Mouse (Mus musculus) stomach, embryonic 16.5 days (tissue): ENCODE data around the gene Mien1. TPM values are rescaled to one million over a fixed set of nuclear protein-coding genes. Genes with fewer than 3 reads are reported as not detected.
A peak's percentile ranks its signal among the peaks of the same experiment; 100 is the strongest.

ENCODE experiments used
- ATAC-seq: fragments of 200-750 bp; cut with Nextera tagmentation; 2 replicates; pipeline ENCODE4 v1.8.0; 2017; ENCODE audit warnings: moderate number of reproducible peaks, moderate TSS enrichment; ENCODE audit not compliant: insufficient read depth, low FRiP score
- H3K27ac ChIP-seq: fragments of 300-500 bp; sonication (generic); 2 replicates; pipeline ENCODE4 v1.5.1; 2014; ENCODE audit warnings: low read length
- H3K27me3 ChIP-seq: fragments of 300-500 bp; sonication (generic); 2 replicates; pipeline ENCODE4 v1.6.1; 2014; ENCODE audit warnings: low read length, control low read depth, mixed read lengths; ENCODE audit not compliant: control insufficient read depth, insufficient read depth
- H3K36me3 ChIP-seq: fragments of 300-500 bp; sonication (generic); 2 replicates; pipeline ENCODE4 v1.6.1; 2014; ENCODE audit warnings: low read length; ENCODE audit not compliant: control insufficient read depth, insufficient read depth
- H3K4me1 ChIP-seq: fragments of 300-500 bp; sonication (generic); 2 replicates; pipeline ENCODE4 v1.6.1; 2014; ENCODE audit warnings: low read length, control low read depth, mixed read lengths; ENCODE audit not compliant: control insufficient read depth, insufficient read depth
- H3K4me2 ChIP-seq: fragments of 300-500 bp; sonication (generic); 2 replicates; pipeline ENCODE4 v1.6.1; 2014; ENCODE audit warnings: low read depth, low read length, mixed read lengths
- H3K4me3 ChIP-seq: fragments of 300-500 bp; sonication (generic); replicated peaks from 2 replicates; pipeline ENCODE4 v1.5.1; 2014; ENCODE audit warnings: mild to moderate bottlenecking, low read length
- H3K9ac ChIP-seq: fragments of 300-500 bp; sonication (generic); 2 replicates; pipeline ENCODE4 v1.6.1; 2014; ENCODE audit warnings: low read length
- H3K9me3 ChIP-seq: fragments of 300-500 bp; sonication (generic); replicated peaks from 2 replicates; pipeline ENCODE4 v1.6.1; 2016; ENCODE audit warnings: low read length, control low read depth; ENCODE audit not compliant: control insufficient read depth
- WGBS: fragments of 180-500 bp; shearing (Covaris S2); extraction: QIAGEN DNeasy Blood & Tissue Kit; methylation state at CpG from one replicate; pipeline ENCODE4 v1.1.7; 2014; 5-methylcytosine and 5-hydroxymethylcytosine counted together
- polyA plus RNA-seq: library from polyadenylated mRNA; unstranded; fragments of >200 nt; fragmentation: Nextera tagmentation; extraction: Ambion mirVana; gene quantifications from 2 replicates; pipeline ENCODE4 v1.2.1, GENCODE M21; 2015

Mien1 gene
- polyA plus RNA-seq, 1 experiment from 2014 or later: 157 TPM

GRCm38 (mm10) chr11:98463911-98464310 is 25.1 kb upstream of the Mien1 start:
- H3K27ac ChIP-seq: no peak overlapping the region
- ATAC-seq: no peak
- no peak overlapping the region for H3K9ac ChIP-seq
- H3K27me3 ChIP-seq: peaks cover 6% of the 10 kb centered on the region
- H3K9me3 ChIP-seq: no peaks in the 10 kb centered on the region
- 74% methylated on average over 9 of the region's 9 CpGs for WGBS
- no peaks in the 10 kb centered on the region for H3K4me1 ChIP-seq
- no peak overlapping the region for H3K4me3 ChIP-seq
- no peak overlapping the region for H3K4me2 ChIP-seq
- H3K36me3 ChIP-seq: no peaks in the 10 kb centered on the region

- WGBS: 87% methylated on average over 6 of the region's 6 CpGs
Measured at GRCm38 (mm10) chr11:98462255-98462654, 23.5 kb upstream of the Mien1 start.

GRCm38 (mm10) chr11:98461109-98461720 is 22.4 kb upstream of the Mien1 start:
- H3K36me3 ChIP-seq: no peaks in the 10 kb centered on the region
- ATAC-seq: no peak
- no peaks in the 10 kb centered on the region for H3K9me3 ChIP-seq
- no peak overlapping the region for H3K9ac ChIP-seq
- H3K4me1 ChIP-seq: no peaks in the 10 kb centered on the region
- no peak overlapping the region for H3K27ac ChIP-seq
- peaks cover 6% of the 10 kb centered on the region for H3K27me3 ChIP-seq
- no peak overlapping the region for H3K4me2 ChIP-seq
- 51% methylated on average over 5 of the region's 6 CpGs for WGBS
- no peak overlapping the region for H3K4me3 ChIP-seq

More at GRCm38 (mm10) chr11:98462255-98462654, 23.5 kb upstream of the Mien1 start:
- Histone ChIP-seq H3K9ac (no peak overlapping the region), H3K27ac (no peak overlapping the region), H3K4me3 (no peak overlapping the region), H3K4me1 (no peaks in the 10 kb centered on the region), H3K27me3 (peaks cover 6% of the 10 kb centered on the region), H3K36me3 (no peaks in the 10 kb centered on the region), H3K9me3 (no peaks in the 10 kb centered on the region), H3K4me2 (no peak overlapping the region)
- no peak for ATAC-seq

- Histone ChIP-seq H3K4me2 (no peak overlapping the region), H3K4me1 (no peaks in the 10 kb centered on the region), H3K27me3 (peaks cover 6% of the 10 kb centered on the region), H3K9me3 (no peaks in the 10 kb centered on the region), H3K27ac (no peak overlapping the region), H3K36me3 (no peaks in the 10 kb centered on the region; the same call in 1 of the 2 replicates), H3K4me3 (no peak overlapping the region), H3K9ac (no peak overlapping the region)
- 83% methylated on average over 9 of the region's 9 CpGs for WGBS
- no peak for ATAC-seq
Measured at GRCm38 (mm10) chr11:98459860-98460259, 21.1 kb upstream of the Mien1 start.

GRCm38 (mm10) chr11:98459071-98459741 is 20.4 kb upstream of the Mien1 start:
- WGBS: 19% methylated on average over 11 of the region's 11 CpGs

GRCm38 (mm10) chr11:98458121-98458990 is 19.6 kb upstream of the Mien1 start:
- ATAC-seq: no peak
- Histone ChIP-seq H3K36me3 (peaks cover 1% of the 10 kb centered on the region; the same call in 1 of the 2 replicates), H3K4me1 (no peaks in the 10 kb centered on the region), H3K9ac (peak overlapping the region; percentile 75), H3K9me3 (no peaks in the 10 kb centered on the region), H3K4me3 (peak overlapping the region; percentile 66), H3K4me2 (peak overlapping the region; percentile 88), H3K27ac (no peak overlapping the region), H3K27me3 (peaks cover 6% of the 10 kb centered on the region)
- 3% methylated on average over 29 of the region's 30 CpGs for WGBS

More at GRCm38 (mm10) chr11:98459071-98459741, 20.4 kb upstream of the Mien1 start:
- Histone ChIP-seq H3K9ac (no peak overlapping the region), H3K27me3 (peaks cover 6% of the 10 kb centered on the region), H3K4me2 (no peak overlapping the region), H3K4me3 (no peak overlapping the region), H3K9me3 (no peaks in the 10 kb centered on the region), H3K27ac (no peak overlapping the region), H3K36me3 (no peaks in the 10 kb centered on the region; the same call in 1 of the 2 replicates), H3K4me1 (no peaks in the 10 kb centered on the region)
- no peak for ATAC-seq

GRCm38 (mm10) chr11:98457367-98458120 is 18.8 kb upstream of the Mien1 start:
- WGBS: under 1% methylated on average over 57 of the region's 64 CpGs
- H3K9ac ChIP-seq: peak overlapping the region; percentile 75
- H3K27ac ChIP-seq: peak overlapping the region; percentile 75; the same call in 1 of the 2 replicates
- no peaks in the 10 kb centered on the region for H3K4me1 ChIP-seq
- peaks cover 6% of the 10 kb centered on the region for H3K27me3 ChIP-seq
- H3K36me3 ChIP-seq: peaks cover 3% of the 10 kb centered on the region; the same call in 1 of the 2 replicates
- ATAC-seq: peak; percentile 81
- peak overlapping the region; percentile 66 for H3K4me3 ChIP-seq
- H3K9me3 ChIP-seq: no peaks in the 10 kb centered on the region
- H3K4me2 ChIP-seq: peak overlapping the region; percentile 88

- H3K9me3 ChIP-seq: no peaks in the 10 kb centered on the region
- peaks cover 3% of the 10 kb centered on the region; the same call in 1 of the 2 replicates for H3K36me3 ChIP-seq
- peak; percentile 2; the same call in 1 of the 2 replicates for ATAC-seq
- H3K4me2 ChIP-seq: peak overlapping the region; percentile 88
- peaks cover 6% of the 10 kb centered on the region for H3K27me3 ChIP-seq
- H3K27ac ChIP-seq: peak overlapping the region; percentile 75; the same call in 1 of the 2 replicates
- peak overlapping the region; percentile 75 for H3K9ac ChIP-seq
- H3K4me1 ChIP-seq: no peaks in the 10 kb centered on the region
- WGBS: 17% methylated on average over 9 of the region's 9 CpGs
- H3K4me3 ChIP-seq: peak overlapping the region; percentile 66
Measured at GRCm38 (mm10) chr11:98456945-98457344, 18.2 kb upstream of the Mien1 start.
